Mouse (Mus musculus) kidney, adult 10 weeks (tissue): ENCODE data around the gene Ap4m1. TPM values are rescaled to one million over a fixed set of nuclear protein-coding genes. Genes with fewer than 3 reads are reported as not detected.

Experiments
- polyA plus RNA-seq: library from polyadenylated mRNA; stranded (reverse); fragments of 350-450 nt; fragmentation: Illumina TruSeq; extraction: RNeasy Lipid Tissue Mini Kit (QIAGEN cat#74804); gene quantifications from one replicate; pipeline ENCODE4 v1.2.3, GENCODE M21; 2014; ENCODE audit warnings: low read depth, low replicate concordance

The Ap4m1 gene
- 4.8 TPM for polyA plus RNA-seq

DNA sequence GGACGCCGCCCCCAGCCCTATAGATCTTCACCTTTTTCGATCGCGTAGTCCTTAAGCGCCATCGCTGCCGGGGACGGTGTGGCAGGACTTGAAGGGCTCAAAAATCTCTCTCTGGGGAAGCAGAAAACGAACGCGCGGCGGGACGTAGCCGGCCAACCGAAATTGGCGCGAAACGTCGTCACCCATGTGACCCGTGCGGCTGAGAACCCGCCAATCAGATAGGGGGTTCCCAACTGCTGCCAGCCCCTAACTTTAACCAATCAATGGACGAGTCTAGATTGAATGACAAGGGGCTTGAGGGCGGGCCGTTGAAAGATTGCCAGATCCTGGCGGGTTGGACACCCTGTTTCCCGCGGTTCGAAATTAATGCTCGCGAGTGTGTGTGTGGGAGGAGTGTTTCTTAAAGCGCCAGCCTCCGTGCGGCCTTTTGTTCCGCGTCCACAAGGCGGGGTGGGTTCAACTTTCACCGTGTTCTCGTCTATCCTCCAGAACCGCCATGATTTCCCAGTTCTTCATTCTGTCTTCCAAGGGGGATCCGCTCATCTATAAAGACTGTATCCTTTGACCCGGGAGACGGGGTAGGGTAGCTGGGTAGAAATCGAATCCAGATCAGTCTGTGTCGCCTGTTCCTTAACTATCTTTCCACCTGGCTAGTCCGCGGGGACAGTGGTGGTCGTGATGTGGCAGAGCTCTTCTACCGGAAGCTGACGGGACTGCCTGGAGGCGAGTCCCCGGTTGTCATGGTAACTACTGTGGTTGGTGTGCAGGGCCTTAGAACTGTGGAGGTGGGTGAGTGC lies at the start of gene Ap4m1, which contains the start of gene Mcm7:
Ap4m1 (plus strand) TSS at position 308 of the 797 bp plus-strand sequence.
Mcm7 (minus strand) TSS at position 728 of the 797 bp plus-strand sequence.

DNA sequence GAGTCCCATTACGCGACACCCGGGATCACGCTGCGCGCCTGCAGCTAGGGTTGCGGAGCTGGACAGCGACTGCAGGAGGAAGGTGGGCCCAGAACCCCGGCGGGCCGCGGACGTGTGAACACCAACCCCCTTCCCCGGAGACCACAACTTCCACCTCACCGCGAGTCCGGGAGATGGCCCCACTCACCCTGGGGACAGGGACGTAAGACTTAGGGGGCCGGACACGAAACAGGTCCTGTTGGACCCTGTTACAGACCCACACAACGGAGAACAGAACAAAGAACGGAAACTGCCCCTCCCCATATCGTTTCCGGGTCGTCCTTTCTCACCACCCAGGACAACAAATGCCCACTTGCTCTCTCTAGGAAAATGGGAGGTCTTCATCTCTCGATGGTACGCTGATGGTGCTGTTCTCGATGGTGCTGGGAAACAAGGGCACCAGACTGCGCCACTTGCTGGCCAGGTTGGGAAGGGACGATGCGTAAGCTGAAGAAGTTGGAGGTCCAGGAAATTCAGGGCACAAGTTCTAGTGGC lies 16.3 kb upstream of the Ap4m1 start, which contains the start of gene Zfp113:
Zfp113 (minus strand) TSS at position 302 of the 534 bp plus-strand sequence.

DNA sequence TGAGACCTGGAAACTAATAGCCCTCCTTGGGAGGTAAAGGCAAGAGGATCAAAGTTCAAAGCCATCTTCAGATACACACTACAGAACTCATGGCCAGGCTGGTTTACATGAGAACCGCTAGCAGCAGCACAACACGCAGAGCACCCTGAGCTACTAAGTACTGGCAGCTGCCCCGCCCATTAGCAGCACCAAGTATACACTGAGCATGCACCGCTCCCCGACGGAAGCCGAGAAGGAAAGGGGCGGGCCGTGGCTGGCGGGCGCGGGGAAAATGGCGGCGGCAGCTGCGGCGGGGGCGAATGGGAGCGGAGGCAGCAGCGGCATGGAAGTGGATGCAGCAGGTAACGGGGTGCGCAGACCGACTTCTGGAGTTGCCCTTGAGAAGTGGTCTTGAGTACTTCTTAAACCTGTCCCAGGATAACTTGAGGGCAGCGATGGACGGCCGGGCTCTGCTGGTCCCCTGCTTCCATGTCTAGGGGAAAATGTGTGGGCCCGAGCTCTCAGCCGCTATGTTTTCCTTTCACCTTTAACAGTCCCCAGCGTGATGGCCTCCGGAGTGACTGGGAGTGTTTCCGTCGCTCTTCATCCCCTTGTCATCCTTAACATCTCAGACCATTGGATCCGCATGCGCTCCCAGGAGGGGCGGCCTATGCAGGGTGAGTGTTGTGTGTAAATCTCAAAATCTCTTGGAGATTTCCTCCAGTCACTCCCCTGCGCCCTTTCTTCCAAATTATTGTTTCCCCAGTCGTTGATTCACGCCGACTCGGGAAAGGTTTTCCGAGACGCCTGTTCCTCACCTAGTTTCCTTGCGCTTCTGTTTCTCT lies 10.7 kb upstream of the Ap4m1 start, which contains the start of gene Cops6:
Cops6 (plus strand) TSS at position 230 of the 824 bp plus-strand sequence.

DNA sequence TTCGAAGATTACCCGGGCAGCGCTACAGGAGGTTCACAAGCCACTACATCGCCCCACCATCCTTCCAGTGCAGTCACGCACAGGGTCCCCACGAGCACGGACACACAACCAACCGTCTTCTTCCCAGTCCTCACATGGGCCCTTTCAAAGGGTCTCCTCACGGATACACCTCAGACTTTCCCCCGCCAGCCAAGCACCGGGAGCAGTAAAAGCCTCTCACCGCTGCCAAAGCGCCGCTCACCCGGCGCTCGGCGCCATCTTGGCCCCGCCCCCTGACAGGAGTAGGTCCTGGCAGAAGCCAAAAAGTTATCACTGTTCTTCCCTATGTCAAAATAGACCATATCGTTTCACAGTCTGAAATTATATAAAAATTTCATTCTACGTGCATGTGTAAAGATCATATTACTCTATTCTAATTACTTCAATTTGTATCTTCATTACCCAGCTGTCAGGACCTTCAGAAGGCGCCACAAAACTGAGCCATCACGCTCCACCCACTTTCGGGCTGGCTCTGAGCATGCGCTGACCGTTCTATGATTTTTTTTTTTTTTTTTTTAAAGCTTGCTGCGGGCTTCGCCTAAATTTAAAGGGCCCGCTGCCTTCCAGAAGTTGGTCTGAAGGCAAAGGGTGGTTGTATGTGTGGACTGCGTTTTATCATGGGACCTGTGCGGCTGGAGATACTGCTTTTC lies 15.3 kb downstream of the Ap4m1 start, which contains the start of the genes Taf6 and Cnpy4:
Taf6 (minus strand) TSS at position 502 of the 689 bp plus-strand sequence.
Cnpy4 (plus strand) TSS at position 536 of the 689 bp plus-strand sequence.

DNA sequence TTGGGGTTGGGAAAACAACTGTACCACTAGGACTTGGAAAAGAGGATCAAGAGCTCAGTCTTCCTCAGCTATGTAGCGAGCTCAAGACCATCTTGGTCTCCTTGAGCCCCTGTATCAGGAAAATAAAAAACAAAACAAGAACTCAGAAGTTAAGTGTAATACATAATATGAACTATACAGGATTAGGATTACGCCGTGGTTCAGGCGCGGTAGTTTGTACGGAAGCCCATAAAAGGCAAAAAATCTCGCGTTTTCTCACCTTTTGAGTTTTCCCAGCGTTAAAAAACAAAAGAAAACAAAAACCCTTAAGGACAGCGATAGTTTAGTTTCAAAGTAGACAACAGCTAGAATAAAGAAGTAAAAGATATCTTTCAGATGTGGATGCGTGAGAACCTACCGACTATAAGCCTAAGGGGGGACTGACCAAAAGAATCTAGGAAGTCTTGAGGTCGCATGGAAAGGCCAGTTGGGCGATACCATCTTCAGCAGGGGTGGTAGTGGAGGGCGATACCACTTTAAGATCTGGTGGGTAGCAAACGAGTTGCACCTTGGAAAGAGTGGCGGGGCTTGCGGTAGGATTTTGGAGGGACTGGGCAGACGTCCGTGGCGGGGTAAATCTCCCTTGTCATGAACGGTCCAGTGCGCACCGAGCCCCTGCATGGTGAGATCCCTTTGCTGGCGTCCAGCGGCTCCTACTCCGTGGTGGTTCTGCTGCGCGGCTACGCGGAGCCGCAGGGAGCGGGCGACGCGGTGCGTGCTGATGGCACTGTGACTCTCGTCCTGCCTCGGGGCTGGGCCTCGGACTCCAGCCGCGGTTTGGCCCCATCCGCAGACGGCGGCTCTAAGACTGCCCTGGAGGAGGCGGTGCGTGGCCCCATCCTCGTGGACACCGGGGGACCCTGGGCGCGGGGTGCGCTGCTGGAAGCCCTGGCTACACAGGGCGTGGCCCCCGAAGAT lies 22.2 kb downstream of the Ap4m1 start, which contains the start of gene Mblac1:
Mblac1 (plus strand) TSS at position 544 of the 957 bp plus-strand sequence.

DNA sequence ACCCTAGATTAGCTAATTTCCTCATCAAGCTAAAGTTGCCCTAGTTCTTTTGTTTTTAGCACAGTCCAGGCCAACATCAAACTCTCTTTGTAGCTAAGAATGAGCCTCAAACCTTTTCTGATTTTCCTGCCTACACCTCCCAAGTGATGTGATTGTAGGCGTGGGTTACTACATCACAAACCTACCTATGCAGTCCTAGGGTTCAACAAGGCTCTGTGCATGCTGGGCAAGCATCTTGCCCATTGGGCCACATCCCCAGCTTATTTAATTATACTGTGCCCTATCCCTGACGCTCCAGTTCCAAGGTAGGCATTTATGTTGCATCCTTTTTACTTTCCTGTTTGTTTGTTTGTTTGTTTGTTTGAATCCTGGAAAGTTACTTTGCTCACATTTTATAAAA lies 53.9 kb downstream of the Ap4m1 start, which contains the start of gene Nxpe5:
Nxpe5 (plus strand) TSS at position 199 of the 400 bp plus-strand sequence.

Other genes starting within 250 kb of the Ap4m1 start
- not detected for gene Gjc3, start 208.9 kb upstream of the Ap4m1 start, polyA plus RNA-seq
- 14.1 TPM for gene Azgp1, start 190.5 kb upstream of the Ap4m1 start, polyA plus RNA-seq
- gene Smok3a, start 150.7 kb upstream of the Ap4m1 start, polyA plus RNA-seq: not detected
- not detected for gene Smok3b, start 150.6 kb upstream of the Ap4m1 start, polyA plus RNA-seq
- gene Smok3c, start 118.8 kb upstream of the Ap4m1 start, polyA plus RNA-seq: not detected
- gene Zkscan1, start 86.9 kb upstream of the Ap4m1 start, polyA plus RNA-seq: 50.9 TPM
- gene Zscan21, start 55.1 kb upstream of the Ap4m1 start, polyA plus RNA-seq: 17.5 TPM
- 16.9 TPM for gene Zfp113, start 16.3 kb upstream of the Ap4m1 start, polyA plus RNA-seq
- gene Cops6, start 10.9 kb upstream of the Ap4m1 start, polyA plus RNA-seq: 75.6 TPM
- gene Mcm7, start 420 bp downstream of the Ap4m1 start, polyA plus RNA-seq: 6.9 TPM
- gene Taf6, start 15.4 kb downstream of the Ap4m1 start, polyA plus RNA-seq: 2.7 TPM
- gene Cnpy4, start 15.5 kb downstream of the Ap4m1 start, polyA plus RNA-seq: 9.6 TPM
- gene Mblac1, start 22.3 kb downstream of the Ap4m1 start, polyA plus RNA-seq: 0.36 TPM
- gene Nxpe5, start 53.9 kb downstream of the Ap4m1 start, polyA plus RNA-seq: not detected
- 2.1 TPM for gene Lamtor4, start 83.5 kb downstream of the Ap4m1 start, polyA plus RNA-seq
- gene BC037034, start 92.0 kb downstream of the Ap4m1 start, polyA plus RNA-seq: 1.3 TPM
- not detected for gene Gal3st4, start 100.8 kb downstream of the Ap4m1 start, polyA plus RNA-seq
- gene Gm43720, start 108.0 kb downstream of the Ap4m1 start, polyA plus RNA-seq: not detected
- not detected for gene Gpc2, start 108.0 kb downstream of the Ap4m1 start, polyA plus RNA-seq
- gene Stag3, start 108.2 kb downstream of the Ap4m1 start, polyA plus RNA-seq: not detected
- gene Pvrig, start 170.0 kb downstream of the Ap4m1 start, polyA plus RNA-seq: not detected